Mouse (Mus musculus) MN1 (cell line): ENCODE data around the gene Mcl1.

Experiments used
- DNase-seq: peaks from one replicate; pipeline ENCODE4 v3.0.0-alpha.2; 2016; ENCODE audit warnings: low spot score

Mcl1 gene

GRCm38 (mm10) chr3:95709967-95710366 lies 51.4 kb downstream of the Mcl1 start:
- no peak for DNase-seq
